Mouse (Mus musculus) liver, postnatal 0 days (tissue): Measurements from ENCODE around the gene Slc12a4.

ENCODE experiments used
- CTCF ChIP-seq: sonication (generic); IDR thresholded peaks from 2 replicates; pipeline ENCODE4 v1.5.1; 2016; ENCODE audit warnings: antibody characterized with exemption, low read depth
- EP300 ChIP-seq: IDR thresholded peaks from 2 replicates; pipeline ENCODE4 v1.6.1; 2016; ENCODE audit warnings: antibody characterized with exemption, low read depth, mild to moderate bottlenecking

- TF ChIP-seq CTCF = no peak
- TF ChIP-seq EP300 = peak; percentile 91
Measured at GRCm38 (mm10) chr8:106007135-106007534, 41.2 kb upstream of the Slc12a4 start.
